Mouse (Mus musculus): ENCODE measurements around the gene Map3k1. TPM values are rescaled to one million over a fixed set of nuclear protein-coding genes. Genes with fewer than 3 reads are reported as not detected.

Gene Map3k1
- total RNA-seq, 2 experiments from 2014 or later: 11.0 to 12.0 TPM

Other genes with a start within 250 kb of the Map3k1 start
- gene Gm10198, start 216.2 kb downstream of the Map3k1 start, total RNA-seq (2021): not detected
- gene Mier3, start 128.0 kb downstream of the Map3k1 start, total RNA-seq (2021): 10 to 100 TPM; 30.1 to 30.8 TPM

Data from left cerebral cortex, postnatal 10 days (tissue).